Mouse (Mus musculus) kidney, embryonic 16.5 days (tissue): ENCODE measurements at regions not wholly inside any gene's neighbourhood (a gene's known extent, or its start where the extent isn't known, plus 50 kb on each side); places are given as distances from the start of the nearest gene placed in this dataset.
"Not testable (repeated sequence)": the region's sequence is repeated elsewhere in the genome, so short reads cannot be mapped to it uniquely, and the experiment has no call there.

Source experiments
- ATAC-seq: fragments of 200-750 bp; cut with Nextera tagmentation; 2 replicates; pipeline ENCODE4 v1.8.0; 2017; ENCODE audit warnings: moderate TSS enrichment; ENCODE audit not compliant: low FRiP score, low TSS enrichment
- H3K27ac ChIP-seq: fragments of 300-500 bp; sonication (generic); 2 replicates; pipeline ENCODE4 v1.5.1; 2014; ENCODE audit warnings: low read length
- H3K27me3 ChIP-seq: fragments of 300-500 bp; sonication (generic); 2 replicates; pipeline ENCODE4 v1.6.1; 2014; ENCODE audit warnings: low read length, control low read depth, mixed read lengths; ENCODE audit not compliant: insufficient read depth
- H3K36me3 ChIP-seq: fragments of 300-500 bp; sonication (generic); 2 replicates; pipeline ENCODE4 v1.6.1; 2014; ENCODE audit warnings: low read length, control low read depth, mixed read lengths; ENCODE audit not compliant: insufficient read depth
- H3K4me1 ChIP-seq: fragments of 300-500 bp; sonication (generic); 2 replicates; pipeline ENCODE4 v1.6.1; 2014; ENCODE audit warnings: low read length, control low read depth, mixed read lengths; ENCODE audit not compliant: insufficient read depth
- H3K4me2 ChIP-seq: fragments of 300-500 bp; sonication (generic); replicated peaks from 2 replicates; pipeline ENCODE4 v1.6.1; 2014; ENCODE audit warnings: low read depth, low read length
- H3K4me3 ChIP-seq: fragments of 300-500 bp; sonication (generic); 2 replicates; pipeline ENCODE4 v1.5.1; 2014; ENCODE audit warnings: mild to moderate bottlenecking, low read length
- H3K9ac ChIP-seq: fragments of 300-500 bp; sonication (generic); replicated peaks from 2 replicates; pipeline ENCODE4 v1.6.1; 2014; ENCODE audit warnings: low read length
- H3K9me3 ChIP-seq: fragments of 300-500 bp; sonication (generic); 2 replicates; pipeline ENCODE4 v1.6.1; 2016; ENCODE audit warnings: low read length, control low read depth
- WGBS: fragments of 180-500 bp; shearing (Covaris S2); extraction: QIAGEN DNeasy Blood & Tissue Kit; methylation state at CpG from one replicate; pipeline ENCODE4 v1.1.7; 2014; 5-methylcytosine and 5-hydroxymethylcytosine counted together

- no peak for ATAC-seq
- no peaks in the 10 kb centered on the region for H3K9me3 ChIP-seq
- 39% methylated on average over 2 of the region's 2 CpGs for WGBS
- H3K4me2 ChIP-seq = no peak overlapping the region
- H3K4me3 ChIP-seq = no peak overlapping the region
- H3K4me1 ChIP-seq = no peaks in the 10 kb centered on the region
- H3K36me3 ChIP-seq = no peaks in the 10 kb centered on the region
- H3K27ac ChIP-seq = no peak overlapping the region
- no peak overlapping the region for H3K9ac ChIP-seq
- no peaks in the 10 kb centered on the region for H3K27me3 ChIP-seq
Observed at GRCm38 (mm10) chr17:54753396-54753994, 454.7 kb upstream of the Slc5a7 start.

GRCm38 (mm10) chr17:54752917-54753316 is 454.1 kb upstream of the Slc5a7 start:
- no peak overlapping the region for H3K27ac ChIP-seq
- H3K4me3 ChIP-seq = no peak overlapping the region
- H3K27me3 ChIP-seq = no peaks in the 10 kb centered on the region
- H3K9ac ChIP-seq = no peak overlapping the region
- H3K36me3 ChIP-seq = no peaks in the 10 kb centered on the region
- no peak overlapping the region for H3K4me2 ChIP-seq
- no peaks in the 10 kb centered on the region for H3K4me1 ChIP-seq
- ATAC-seq = no peak
- H3K9me3 ChIP-seq = no peaks in the 10 kb centered on the region

- 72% methylated on average over 3 of the region's 3 CpGs for WGBS
- H3K4me1 ChIP-seq = no peaks in the 10 kb centered on the region
- ATAC-seq = no peak
Observed at GRCm38 (mm10) chr17:54735836-54736235, 437.0 kb upstream of the Slc5a7 start.

GRCm38 (mm10) chr17:54727660-54728059 is 428.8 kb upstream of the Slc5a7 start:
- Histone ChIP-seq H3K9ac (no peak overlapping the region), H3K9me3 (0 out of 2 replicates have a peak, but pooled peaks cover 3% of the 10 kb centered on the region), H3K4me1 (no peaks in the 10 kb centered on the region), H3K27ac (no peak overlapping the region), H3K4me3 (no peak overlapping the region), H3K27me3 (no peaks in the 10 kb centered on the region), H3K36me3 (no peaks in the 10 kb centered on the region), H3K4me2 (no peak overlapping the region)
- no peak for ATAC-seq

More at GRCm38 (mm10) chr17:54735836-54736235, 437.0 kb upstream of the Slc5a7 start:
- no peak overlapping the region for H3K4me2 ChIP-seq
- no peak overlapping the region for H3K27ac ChIP-seq
- H3K27me3 ChIP-seq = no peaks in the 10 kb centered on the region
- no peaks in the 10 kb centered on the region for H3K9me3 ChIP-seq
- H3K4me3 ChIP-seq = no peak overlapping the region
- H3K9ac ChIP-seq = no peak overlapping the region
- H3K36me3 ChIP-seq = no peaks in the 10 kb centered on the region

- H3K9me3 ChIP-seq = 0 out of 2 replicates have a peak, but pooled peaks cover 3% of the 10 kb centered on the region
- no peak overlapping the region for H3K9ac ChIP-seq
- H3K4me2 ChIP-seq = no peak overlapping the region
- H3K36me3 ChIP-seq = no peaks in the 10 kb centered on the region
- H3K27ac ChIP-seq = no peak overlapping the region
- no peaks in the 10 kb centered on the region for H3K4me1 ChIP-seq
- H3K27me3 ChIP-seq = no peaks in the 10 kb centered on the region
- 95% methylated on average over 2 of the region's 2 CpGs for WGBS
- no peak overlapping the region for H3K4me3 ChIP-seq
- no peak for ATAC-seq
Observed at GRCm38 (mm10) chr17:54726693-54727092, 427.9 kb upstream of the Slc5a7 start.

GRCm38 (mm10) chr17:54713026-54713425 is 414.2 kb upstream of the Slc5a7 start:
- Histone ChIP-seq H3K9ac (no peak overlapping the region), H3K36me3 (no peaks in the 10 kb centered on the region), H3K4me3 (no peak overlapping the region), H3K4me2 (no peak overlapping the region), H3K9me3 (no peaks in the 10 kb centered on the region), H3K27ac (no peak overlapping the region), H3K27me3 (no peaks in the 10 kb centered on the region), H3K4me1 (no peaks in the 10 kb centered on the region)
- ATAC-seq = no peak
- WGBS = 75% methylated on average over 1 of the region's 1 CpGs

- ATAC-seq, H3K4me2 ChIP-seq, H3K27ac ChIP-seq, H3K9me3 ChIP-seq, H3K4me1 ChIP-seq, H3K36me3 ChIP-seq, H3K9ac ChIP-seq, H3K4me3 ChIP-seq, H3K27me3 ChIP-seq: not testable (repeated sequence)
Observed at GRCm38 (mm10) chr17:54707811-54708210, 409.0 kb upstream of the Slc5a7 start.

- Histone ChIP-seq H3K27ac (no peak overlapping the region), H3K36me3 (no peaks in the 10 kb centered on the region), H3K4me3 (no peak overlapping the region), H3K9ac (no peak overlapping the region), H3K27me3 (no peaks in the 10 kb centered on the region), H3K4me2 (no peak overlapping the region), H3K4me1 (no peaks in the 10 kb centered on the region), H3K9me3 (no peaks in the 10 kb centered on the region)
- 78% methylated on average over 6 of the region's 6 CpGs for whole genome bisulfite sequencing
- no peak for ATAC-seq
Observed at GRCm38 (mm10) chr17:54701346-54702108, 402.7 kb upstream of the Slc5a7 start.

- Histone ChIP-seq H3K27me3 (no peaks in the 10 kb centered on the region), H3K9me3 (no peaks in the 10 kb centered on the region), H3K4me1 (no peaks in the 10 kb centered on the region), H3K9ac (no peak overlapping the region), H3K27ac (no peak overlapping the region), H3K4me3 (no peak overlapping the region), H3K36me3 (no peaks in the 10 kb centered on the region), H3K4me2 (no peak overlapping the region)
- no peak for ATAC-seq
Observed at GRCm38 (mm10) chr17:54694637-54695036, 395.8 kb upstream of the Slc5a7 start.

- Histone ChIP-seq H3K4me2 (no peak overlapping the region), H3K9me3 (no peaks in the 10 kb centered on the region), H3K4me1 (no peaks in the 10 kb centered on the region), H3K4me3 (no peak overlapping the region), H3K27ac (no peak overlapping the region), H3K9ac (no peak overlapping the region), H3K27me3 (no peaks in the 10 kb centered on the region), H3K36me3 (no peaks in the 10 kb centered on the region)
- 53% methylated on average over 2 of the region's 2 CpGs for WGBS
- no peak for ATAC-seq
Observed at GRCm38 (mm10) chr17:54685143-54686040, 386.6 kb upstream of the Slc5a7 start.
